Mouse (Mus musculus): ENCODE data around the gene Gm9008. TPM values are rescaled to one million over a fixed set of nuclear protein-coding genes. Genes with fewer than 3 reads are reported as not detected.
"Not testable (repeated sequence)": the region's sequence is repeated elsewhere in the genome, so short reads cannot be mapped to it uniquely, and the experiment has no call there.

Gene Gm9008
- polyA plus RNA-seq (2015; fragmentation: Nextera tagmentation; extraction: Ambion mirVana) = 0.10 and 0.14 TPM in 2 replicates

- not testable (repeated sequence) for H3K4me1 ChIP-seq (ENCODE audit: control insufficient read depth, insufficient read depth, low read length); H3K4me3 ChIP-seq (ENCODE audit: low read length); H3K27me3 ChIP-seq (ENCODE audit: control insufficient read depth, insufficient read depth, low read length); H3K4me2 ChIP-seq (ENCODE audit: low read depth, low read length); H3K9ac ChIP-seq (ENCODE audit: low read length); H3K36me3 ChIP-seq (ENCODE audit: control insufficient read depth, insufficient read depth); H3K27ac ChIP-seq (ENCODE audit: low read length); H3K9me3 ChIP-seq (replicated peaks; ENCODE audit: control insufficient read depth, low read length); ATAC-seq (replicated peaks; ENCODE audit: extremely low read depth, insufficient read depth, low FRiP score)
- WGBS = 88% methylated on average over 18 of the region's 22 CpGs
These were observed at the start of gene Gm9008 for GRCm38 (mm10) chr6:76497054-76497835. Gm9008 (minus strand) TSS chr6:76497784.

DNA sequence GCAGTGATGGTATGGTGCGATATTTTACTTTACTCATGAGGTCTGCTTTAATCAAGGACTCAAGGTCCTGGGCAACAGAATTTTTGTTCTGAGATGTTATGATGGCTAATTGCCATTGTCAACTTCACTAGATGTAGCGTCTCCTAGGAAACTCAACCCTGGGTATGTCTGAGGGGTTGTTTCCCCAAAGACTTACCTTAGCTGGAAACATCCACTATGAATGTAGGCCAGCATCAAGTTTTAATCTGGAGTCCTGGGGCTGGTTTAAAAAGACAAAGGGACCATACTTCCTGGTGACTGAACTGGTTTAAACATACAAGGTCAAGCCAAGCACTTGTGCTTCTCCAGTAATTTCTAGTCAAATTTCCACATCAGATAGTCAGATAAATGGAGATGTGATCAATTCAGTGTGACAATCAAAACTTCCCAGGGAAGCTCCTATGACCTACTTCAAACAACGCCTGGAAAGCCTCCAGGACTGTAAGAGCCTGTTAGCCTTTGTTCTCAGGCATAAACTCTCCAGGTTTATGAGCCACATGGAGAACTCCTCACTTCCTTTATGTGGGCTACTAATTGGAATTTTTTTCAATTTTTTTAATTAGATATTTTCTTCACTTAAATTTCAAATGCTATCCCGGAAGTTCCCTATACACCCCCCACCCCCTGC, 24.5 kb upstream of the Gm9008 start:
- Histone ChIP-seq H3K4me1 (ENCODE audit: control insufficient read depth, insufficient read depth, low read length) (no peaks in the 10 kb centered on the region), H3K4me3 (ENCODE audit: low read length) (no peak overlapping the region), H3K9me3 (replicated peaks; ENCODE audit: control insufficient read depth, low read length) (no peaks in the 10 kb centered on the region), H3K27ac (ENCODE audit: low read length) (no peak overlapping the region), H3K9ac (ENCODE audit: low read length) (no peak overlapping the region), H3K27me3 (ENCODE audit: control insufficient read depth, insufficient read depth, low read length) (no peaks in the 10 kb centered on the region), H3K36me3 (ENCODE audit: control insufficient read depth, insufficient read depth) (no peaks in the 10 kb centered on the region), H3K4me2 (ENCODE audit: low read depth, low read length) (no peak overlapping the region)
- 80% methylated on average over 4 of the region's 4 CpGs for WGBS
- no peak for ATAC-seq (replicated peaks; ENCODE audit: extremely low read depth, insufficient read depth, low FRiP score)

GRCm38 (mm10) chr6:76510200-76510599, 12.6 kb upstream of the Gm9008 start:
- Histone ChIP-seq H3K4me2 (ENCODE audit: low read depth, low read length) (no peak overlapping the region), H3K27ac (ENCODE audit: low read length) (no peak overlapping the region), H3K27me3 (ENCODE audit: control insufficient read depth, insufficient read depth, low read length) (no peaks in the 10 kb centered on the region), H3K9me3 (replicated peaks; ENCODE audit: control insufficient read depth, low read length) (no peaks in the 10 kb centered on the region), H3K4me1 (ENCODE audit: control insufficient read depth, insufficient read depth, low read length) (no peaks in the 10 kb centered on the region), H3K36me3 (ENCODE audit: control insufficient read depth, insufficient read depth) (no peaks in the 10 kb centered on the region), H3K9ac (ENCODE audit: low read length) (no peak overlapping the region), H3K4me3 (ENCODE audit: low read length) (no peak overlapping the region)
- no peak for ATAC-seq (replicated peaks; ENCODE audit: extremely low read depth, insufficient read depth, low FRiP score)

DNA sequence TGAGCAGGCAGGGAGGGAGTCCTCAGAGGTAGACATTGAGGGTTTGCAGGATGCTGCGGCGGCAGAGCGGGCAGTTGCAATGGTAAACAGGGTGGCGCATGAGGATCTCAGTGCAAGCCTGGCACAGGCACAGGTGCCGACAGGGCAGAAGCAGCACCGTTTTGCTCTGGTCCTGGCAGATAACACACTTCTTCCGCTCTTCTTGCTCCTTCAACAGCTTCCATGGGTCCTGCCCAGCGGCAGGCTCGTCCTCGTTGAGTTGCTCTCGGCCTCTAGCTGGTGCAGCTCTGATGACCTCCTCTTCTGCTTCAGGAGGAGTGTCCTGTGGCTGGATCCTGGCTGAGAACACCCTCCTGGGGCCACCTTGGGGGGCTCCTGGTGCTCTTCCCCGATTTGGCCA, 1.2 kb downstream of the Gm9008 start:
- H3K4me3 ChIP-seq (ENCODE audit: low read length); H3K4me2 ChIP-seq (ENCODE audit: low read depth, low read length); H3K27me3 ChIP-seq (ENCODE audit: control insufficient read depth, insufficient read depth, low read length); ATAC-seq (replicated peaks; ENCODE audit: extremely low read depth, insufficient read depth, low FRiP score); H3K4me1 ChIP-seq (ENCODE audit: control insufficient read depth, insufficient read depth, low read length); H3K36me3 ChIP-seq (ENCODE audit: control insufficient read depth, insufficient read depth); H3K9ac ChIP-seq (ENCODE audit: low read length); H3K27ac ChIP-seq (ENCODE audit: low read length); H3K9me3 ChIP-seq (replicated peaks; ENCODE audit: control insufficient read depth, low read length): not testable (repeated sequence)
- 90% methylated on average over 8 of the region's 12 CpGs for WGBS

- ATAC-seq (replicated peaks; ENCODE audit: extremely low read depth, insufficient read depth, low FRiP score) = no peak
- Histone ChIP-seq H3K27ac (ENCODE audit: low read length) (no peak overlapping the region), H3K36me3 (ENCODE audit: control insufficient read depth, insufficient read depth) (no peaks in the 10 kb centered on the region), H3K4me3 (ENCODE audit: low read length) (no peak overlapping the region), H3K4me1 (ENCODE audit: control insufficient read depth, insufficient read depth, low read length) (no peaks in the 10 kb centered on the region), H3K27me3 (ENCODE audit: control insufficient read depth, insufficient read depth, low read length) (no peaks in the 10 kb centered on the region), H3K9me3 (replicated peaks; ENCODE audit: control insufficient read depth, low read length) (no peaks in the 10 kb centered on the region), H3K4me2 (ENCODE audit: low read depth, low read length) (no peak overlapping the region), H3K9ac (ENCODE audit: low read length) (no peak overlapping the region)
- WGBS = 41% methylated on average over 2 of the region's 2 CpGs
These were observed 29.4 kb downstream of the Gm9008 start for GRCm38 (mm10) chr6:76468194-76468593.

Data from heart, embryonic 16.5 days (tissue).